Mouse (Mus musculus): ENCODE results near the gene Pcp4. TPM values are rescaled to one million over a fixed set of nuclear protein-coding genes. Genes with fewer than 3 reads are reported as not detected.

The Pcp4 gene
- polyA plus RNA-seq, 2 experiments from 2014 or later: 0.77 TPM; not detected in 1

Other genes starting within 250 kb of the Pcp4 start
- gene B3galt5, start 231.8 kb upstream of the Pcp4 start, polyA plus RNA-seq (2017; shearing (Covaris generic)): 1 to 10 TPM in 1 of 2 experiments, under 1 TPM in 1; 0.89 to 1.1 TPM
- not detected for gene Itgb2l, start 24.0 kb upstream of the Pcp4 start, polyA plus RNA-seq (2017; shearing (Covaris generic))

Data from activated CD4-positive, CD25-positive, alpha-beta regulatory T cell, adult 4 months (primary cell).